Mouse (Mus musculus): ENCODE data around the gene Gm4491. TPM values are rescaled to one million over a fixed set of nuclear protein-coding genes. Genes with fewer than 3 reads are reported as not detected.

Gm4491 gene
- total RNA-seq (2014; rRNA removed) (0.11 TPM in 1 of 2 replicates, not detected in the other), polyA plus RNA-seq (2015; fragmentation: Nextera tagmentation; extraction: Ambion mirVana) (0.11 TPM in 1 of 2 replicates, not detected in the other)

DNA sequence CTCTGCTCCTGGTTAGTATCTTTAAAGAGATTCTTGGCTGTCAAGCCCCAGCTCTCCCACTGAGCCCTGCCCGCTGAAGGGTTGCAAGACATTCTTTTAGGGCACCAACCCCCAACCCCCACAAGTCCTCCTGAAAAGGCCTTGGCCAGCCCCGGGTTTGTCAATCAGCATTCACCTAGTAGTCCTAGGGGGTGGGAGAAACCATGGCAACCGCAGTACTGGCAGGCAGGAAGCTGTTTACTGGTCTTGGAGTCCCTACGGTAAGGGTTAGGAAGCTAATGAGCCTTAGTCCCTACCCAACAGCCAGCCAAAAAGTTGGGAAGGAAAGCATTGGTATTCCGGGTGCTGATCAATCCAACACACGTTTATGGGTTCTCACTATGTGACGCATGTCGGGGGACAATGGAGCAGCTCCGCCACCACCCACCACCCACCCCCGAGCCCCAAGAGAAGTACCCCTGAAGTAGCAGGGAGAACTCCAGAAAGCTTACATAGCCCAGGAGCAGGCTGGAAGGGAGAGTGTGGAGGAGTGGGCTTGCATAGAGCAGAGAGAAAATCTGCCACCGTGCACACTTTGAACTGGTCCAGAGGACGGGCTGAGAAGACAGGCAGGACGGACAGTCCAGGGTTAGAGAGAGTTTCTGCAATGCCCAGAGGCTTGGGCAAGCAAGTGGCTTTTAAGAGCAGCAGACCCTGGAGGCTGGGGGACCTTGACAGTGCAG, at the start of gene Gm4491:
TSS of gene Gm4491 (minus strand) at position 61 of the 722 bp plus-strand sequence.
- Histone ChIP-seq H3K27ac (peak within 1 kb of the TSS; percentile 69), H3K9ac (replicated peaks; ENCODE audit: low read length) (no peak within 1 kb of the TSS), H3K4me3 (ENCODE audit: low read length) (no peak within 1 kb of the TSS), H3K4me1 (ENCODE audit: insufficient read depth, low read length) (peaks cover 7% of the 10 kb centered on the region), H3K27me3 (ENCODE audit: insufficient read depth, low read length) (no peaks in the 10 kb centered on the region), H3K36me3 (ENCODE audit: insufficient read depth, low read length) (no peaks in the 10 kb centered on the region), H3K9me3 (ENCODE audit: low read length) (no peaks in the 10 kb centered on the region), H3K4me2 (ENCODE audit: low read depth, low read length) (peak within 1 kb of the TSS; percentile 34)
- TF ChIP-seq CTCF (IDR thresholded peaks at IDR 0.05; ENCODE audit: low read depth) = no peak
- ATAC-seq (peak; percentile 96), DNase-seq (ENCODE audit: low spot score) (peak; percentile 77)
- WGBS = 4% methylated on average over 13 of the region's 13 CpGs

DNA sequence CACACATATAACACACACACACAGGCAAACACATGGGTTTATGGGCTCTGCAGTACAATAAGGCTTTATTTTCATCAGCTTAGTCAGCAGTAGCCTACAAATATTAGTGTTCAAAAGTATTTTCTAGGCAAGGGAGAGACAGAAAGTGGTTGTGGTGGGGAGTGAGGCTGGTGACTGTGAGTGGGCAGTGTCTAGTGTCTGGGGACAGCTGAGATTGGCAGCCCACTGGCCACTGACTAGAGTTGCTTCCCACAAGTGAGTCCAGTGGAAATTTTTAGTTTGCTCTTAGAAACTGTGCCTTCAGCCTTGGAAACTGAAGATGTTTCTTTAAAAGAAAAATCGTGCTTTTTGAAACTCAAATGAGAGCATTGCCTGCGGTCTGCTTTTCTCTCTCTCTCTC, 46.1 kb upstream of the Gm4491 start:
- TF ChIP-seq CTCF (IDR thresholded peaks at IDR 0.05; ENCODE audit: low read depth) = no peak
- no peaks in the 10 kb centered on the region for H3K36me3 ChIP-seq (ENCODE audit: insufficient read depth, low read length)
- H3K4me1 ChIP-seq (ENCODE audit: insufficient read depth, low read length) = no peaks in the 10 kb centered on the region
- no peak overlapping the region for H3K4me2 ChIP-seq (ENCODE audit: low read depth, low read length)
- no peaks in the 10 kb centered on the region for H3K27me3 ChIP-seq (ENCODE audit: insufficient read depth, low read length)
- no peak overlapping the region for H3K27ac ChIP-seq
- H3K9me3 ChIP-seq (ENCODE audit: low read length) = no peaks in the 10 kb centered on the region
- H3K4me3 ChIP-seq (ENCODE audit: low read length) = no peak overlapping the region
- no peak for DNase-seq (ENCODE audit: low spot score)
- H3K9ac ChIP-seq (replicated peaks; ENCODE audit: low read length) = no peak overlapping the region
- ATAC-seq = no peak
- WGBS = 53% methylated on average over 2 of the region's 2 CpGs

DNA sequence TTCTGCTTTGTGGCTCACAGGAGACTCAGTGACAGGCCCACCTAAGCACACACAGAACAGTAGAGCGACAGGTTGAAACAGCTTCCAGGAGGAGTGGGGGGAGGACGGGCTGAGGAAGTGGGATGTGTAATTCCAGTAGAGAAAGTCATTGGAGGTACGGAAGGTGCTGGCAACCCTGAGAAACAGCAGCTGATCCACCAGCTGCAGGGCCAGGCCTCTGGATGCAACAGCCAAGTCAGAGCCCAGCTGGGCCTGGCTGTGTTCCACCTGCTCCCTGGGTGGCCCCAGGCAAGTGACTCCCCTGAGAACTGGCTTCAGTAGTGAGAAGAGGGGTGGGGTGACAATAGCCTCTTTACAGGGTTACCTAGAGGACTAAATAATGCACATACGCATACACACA, 45.5 kb upstream of the Gm4491 start:
- Histone ChIP-seq H3K4me3 (ENCODE audit: low read length) (no peak overlapping the region), H3K9ac (replicated peaks; ENCODE audit: low read length) (no peak overlapping the region), H3K4me1 (ENCODE audit: insufficient read depth, low read length) (no peaks in the 10 kb centered on the region), H3K27ac (0 out of 2 replicates have a peak overlapping the region, but pooled peaks have one; percentile 11), H3K9me3 (ENCODE audit: low read length) (no peaks in the 10 kb centered on the region), H3K36me3 (ENCODE audit: insufficient read depth, low read length) (no peaks in the 10 kb centered on the region), H3K4me2 (ENCODE audit: low read depth, low read length) (no peak overlapping the region), H3K27me3 (ENCODE audit: insufficient read depth, low read length) (no peaks in the 10 kb centered on the region)
- 54% methylated on average over 4 of the region's 4 CpGs for WGBS
- ATAC-seq = peak; percentile 51; the same call in 1 of the 2 replicates
- TF ChIP-seq CTCF (IDR thresholded peaks at IDR 0.05; ENCODE audit: low read depth) = no peak
- peak; percentile 35 for DNase-seq (ENCODE audit: low spot score)

DNA sequence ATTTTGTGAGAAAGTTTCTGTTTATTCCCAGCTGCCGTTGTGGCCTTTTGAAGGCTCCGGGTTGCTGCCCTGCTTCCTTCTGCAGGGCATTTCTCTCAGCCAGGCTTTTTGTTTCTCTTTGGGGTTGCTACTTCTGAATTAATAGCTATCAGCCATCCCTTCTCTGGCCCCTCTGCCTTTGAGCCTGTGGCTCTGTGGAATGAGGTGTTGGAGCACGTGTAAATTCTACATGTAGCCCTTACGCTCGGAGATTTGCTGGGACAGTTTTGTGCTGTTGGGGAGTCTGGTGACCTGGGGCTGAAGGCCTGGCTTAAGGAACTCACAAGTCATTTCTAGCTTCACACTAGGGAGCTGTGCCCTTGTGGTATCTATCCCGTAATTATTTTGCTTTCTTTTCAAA, 39.2 kb upstream of the Gm4491 start:
- no peak overlapping the region for H3K9ac ChIP-seq (replicated peaks; ENCODE audit: low read length)
- 48% methylated on average over 6 of the region's 6 CpGs for WGBS
- H3K27ac ChIP-seq = no peak overlapping the region
- no peaks in the 10 kb centered on the region for H3K9me3 ChIP-seq (ENCODE audit: low read length)
- no peaks in the 10 kb centered on the region for H3K36me3 ChIP-seq (ENCODE audit: insufficient read depth, low read length)
- H3K27me3 ChIP-seq (ENCODE audit: insufficient read depth, low read length) = no peaks in the 10 kb centered on the region
- H3K4me1 ChIP-seq (ENCODE audit: insufficient read depth, low read length) = no peaks in the 10 kb centered on the region
- no peak overlapping the region for H3K4me2 ChIP-seq (ENCODE audit: low read depth, low read length)
- ATAC-seq = no peak
- H3K4me3 ChIP-seq (ENCODE audit: low read length) = no peak overlapping the region
- TF ChIP-seq CTCF (IDR thresholded peaks at IDR 0.05; ENCODE audit: low read depth) = no peak
- no peak for DNase-seq (ENCODE audit: low spot score)

DNA sequence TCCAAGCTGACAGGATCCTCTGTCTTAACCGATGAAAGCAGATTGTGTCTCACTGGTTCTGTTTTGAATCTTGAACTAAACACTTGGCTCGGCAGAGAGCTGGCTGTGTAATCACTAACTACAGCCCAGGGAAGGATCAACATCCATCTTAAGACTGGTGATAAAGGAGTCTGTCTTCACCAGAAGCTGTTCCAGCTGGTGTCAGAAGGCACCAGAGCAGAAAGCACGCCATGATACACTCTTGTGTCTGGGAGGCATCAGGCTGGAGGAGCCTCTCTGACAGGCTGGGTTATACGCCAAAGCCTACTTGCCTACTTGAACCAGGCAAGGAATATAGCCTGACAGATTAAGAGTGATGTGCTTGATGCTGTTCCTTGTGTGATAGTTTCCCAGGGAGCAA, 30.1 kb upstream of the Gm4491 start:
- no peak overlapping the region for H3K4me2 ChIP-seq (ENCODE audit: low read depth, low read length)
- no peak overlapping the region for H3K9ac ChIP-seq (replicated peaks; ENCODE audit: low read length)
- no peak overlapping the region for H3K27ac ChIP-seq
- H3K27me3 ChIP-seq (ENCODE audit: insufficient read depth, low read length) = no peaks in the 10 kb centered on the region
- H3K4me3 ChIP-seq (ENCODE audit: low read length) = no peak overlapping the region
- TF ChIP-seq CTCF (IDR thresholded peaks at IDR 0.05; ENCODE audit: low read depth) = no peak
- no peaks in the 10 kb centered on the region for H3K9me3 ChIP-seq (ENCODE audit: low read length)
- DNase-seq (ENCODE audit: low spot score) (peak; percentile 47), ATAC-seq (peak; percentile 55; the same call in 1 of the 2 replicates)
- no peaks in the 10 kb centered on the region for H3K4me1 ChIP-seq (ENCODE audit: insufficient read depth, low read length)
- WGBS = 52% methylated on average over 4 of the region's 4 CpGs
- no peaks in the 10 kb centered on the region for H3K36me3 ChIP-seq (ENCODE audit: insufficient read depth, low read length)

DNA sequence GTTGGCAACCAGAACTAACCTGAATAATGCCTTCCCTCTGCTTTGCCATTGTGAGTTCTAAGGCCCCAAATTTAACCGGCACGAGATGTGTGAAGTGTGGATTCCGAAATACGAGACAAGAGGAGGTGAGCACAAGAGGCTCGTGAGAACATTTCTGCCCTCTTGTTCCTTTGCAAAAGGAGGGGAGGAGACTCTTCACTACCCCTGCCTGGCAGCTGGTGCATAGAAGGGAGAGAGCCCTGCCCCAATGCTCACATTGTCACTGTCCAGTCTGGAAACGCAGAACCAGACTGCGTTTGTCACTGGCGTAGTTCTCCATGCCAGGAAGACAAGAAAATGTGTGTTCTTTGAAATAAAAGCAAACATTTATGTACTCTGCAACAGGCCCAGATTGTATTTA, 19.6 kb upstream of the Gm4491 start:
- DNase-seq (ENCODE audit: low spot score) (no peak), ATAC-seq (no peak)
- H3K9me3 ChIP-seq (ENCODE audit: low read length) = no peaks in the 10 kb centered on the region
- no peak overlapping the region for H3K9ac ChIP-seq (replicated peaks; ENCODE audit: low read length)
- WGBS = 31% methylated on average over 8 of the region's 8 CpGs
- no peak for TF ChIP-seq CTCF (IDR thresholded peaks at IDR 0.05; ENCODE audit: low read depth)
- no peak overlapping the region for H3K4me2 ChIP-seq (ENCODE audit: low read depth, low read length)
- peaks cover 3% of the 10 kb centered on the region for H3K4me1 ChIP-seq (ENCODE audit: insufficient read depth, low read length)
- H3K4me3 ChIP-seq (ENCODE audit: low read length) = no peak overlapping the region
- H3K27me3 ChIP-seq (ENCODE audit: insufficient read depth, low read length) = peaks cover 8% of the 10 kb centered on the region
- no peak overlapping the region for H3K27ac ChIP-seq
- H3K36me3 ChIP-seq (ENCODE audit: insufficient read depth, low read length) = no peaks in the 10 kb centered on the region

DNA sequence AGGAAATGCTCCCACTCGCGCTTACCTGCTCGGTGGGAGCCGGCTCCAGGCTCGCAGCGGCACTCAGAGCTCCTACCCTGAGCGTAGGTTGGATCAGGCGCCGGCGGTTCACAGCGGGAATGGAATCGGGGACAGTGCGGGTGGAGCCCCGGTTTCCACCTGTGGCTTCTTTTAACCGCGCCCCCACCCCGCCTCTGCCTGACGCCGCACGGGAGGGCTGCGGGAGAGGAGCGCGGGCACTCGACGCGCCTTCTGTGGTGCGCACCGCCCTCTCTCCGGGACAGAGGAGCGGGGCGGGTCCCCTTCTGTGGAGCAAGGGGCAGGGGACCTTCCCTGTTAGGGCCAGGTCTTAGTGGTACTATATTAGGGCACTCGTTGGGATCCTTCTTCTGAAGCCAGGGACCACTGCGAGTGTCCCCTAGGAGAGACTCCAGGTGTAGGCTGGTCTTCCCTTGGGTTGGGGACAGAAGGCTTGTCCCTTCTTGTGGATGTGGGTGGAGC, 17.5 kb upstream of the Gm4491 start, which contains the start of gene Gjb6:
TSS of gene Gjb6 (minus strand) at position 451 of the 501 bp plus-strand sequence.
- peaks cover 8% of the 10 kb centered on the region for H3K27me3 ChIP-seq (ENCODE audit: insufficient read depth, low read length)
- DNase-seq (ENCODE audit: low spot score) (no peak), ATAC-seq (peak; percentile 47; the same call in 1 of the 2 replicates)
- TF ChIP-seq CTCF (IDR thresholded peaks at IDR 0.05; ENCODE audit: low read depth) = no peak
- no peaks in the 10 kb centered on the region for H3K36me3 ChIP-seq (ENCODE audit: insufficient read depth, low read length)
- 2% methylated on average over 32 of the region's 33 CpGs for WGBS
- H3K9me3 ChIP-seq (ENCODE audit: low read length) = no peaks in the 10 kb centered on the region
- peak within 1 kb of the TSS; percentile 39; the same call in 1 of the 2 replicates for H3K9ac ChIP-seq (replicated peaks; ENCODE audit: low read length)
- H3K4me1 ChIP-seq (ENCODE audit: insufficient read depth, low read length) = peaks cover 3% of the 10 kb centered on the region
- peak within 1 kb of the TSS; percentile 42 for H3K4me3 ChIP-seq (ENCODE audit: low read length)
- no peak within 1 kb of the TSS for H3K27ac ChIP-seq
- peak within 1 kb of the TSS; percentile 86 for H3K4me2 ChIP-seq (ENCODE audit: low read depth, low read length)
